Mouse (Mus musculus) C2C12 (cell line): Measurements from ENCODE around the gene Rfxank. TPM values are rescaled to one million over a fixed set of nuclear protein-coding genes. Genes with fewer than 3 reads are reported as not detected.

Source experiments
- H3K27me3 ChIP-seq: one replicate; pipeline ENCODE4 v1.6.1; 2011; ENCODE audit not compliant: control insufficient read depth, insufficient read depth, insufficient read length
- H3K36me3 ChIP-seq: one replicate; pipeline ENCODE4 v1.6.1; 2011; ENCODE audit not compliant: control insufficient read depth, insufficient read depth
- H3K4me3 ChIP-seq: one replicate; pipeline ENCODE4 v1.5.1; 2011; ENCODE audit warnings: mild to moderate bottlenecking, control low read depth; ENCODE audit not compliant: poor library complexity, insufficient read depth, severe bottlenecking
- H3K79me2 ChIP-seq: one replicate; pipeline ENCODE4 v1.6.1; 2011; ENCODE audit not compliant: control insufficient read depth, insufficient read depth
- H3K79me3 ChIP-seq: one replicate; pipeline ENCODE4 v1.6.1; 2011; ENCODE audit warnings: low read depth, control low read depth
- H3ac ChIP-seq: one replicate; pipeline ENCODE3; 2011; ENCODE audit warnings: low read depth; ENCODE audit not compliant: control insufficient read depth, insufficient read length
- CEBPB ChIP-seq: IDR thresholded peaks from one replicate; pipeline ENCODE4 v1.6.1; 2011; ENCODE audit warnings: low read depth, mild to moderate bottlenecking, control low read depth, moderate library complexity
- CTCF ChIP-seq: IDR thresholded peaks from one replicate; pipeline ENCODE4 v1.5.1; 2011; ENCODE audit not compliant: control insufficient read depth, insufficient read depth, insufficient read length
- FOSL1 ChIP-seq: IDR thresholded peaks from one replicate; pipeline ENCODE4 v1.8.0; 2011; ENCODE audit warnings: mild to moderate bottlenecking, low read length; ENCODE audit not compliant: poor library complexity, insufficient read depth, severe bottlenecking
- MAX ChIP-seq: IDR thresholded peaks from one replicate; pipeline ENCODE4 v1.6.1; 2011; ENCODE audit warnings: mild to moderate bottlenecking, control low read depth
- MYOD1 ChIP-seq: IDR thresholded peaks from one replicate; pipeline ENCODE4 v1.6.1; 2011; ENCODE audit warnings: low read depth; ENCODE audit not compliant: control insufficient read depth, insufficient read length
- MYOG ChIP-seq: IDR thresholded peaks from one replicate; pipeline ENCODE4 v1.6.1; 2011; ENCODE audit not compliant: control insufficient read depth, insufficient read length; ENCODE audit errors: extremely low read depth
- USF1 ChIP-seq: IDR thresholded peaks from one replicate; pipeline ENCODE4 v1.6.1; 2011; ENCODE audit warnings: low read depth, mild to moderate bottlenecking, control low read depth, moderate library complexity
- long read RNA-seq, 2 experiments: library from polyadenylated mRNA; unstranded; transcript quantifications; one replicate each; pipeline ENCODE4 v2.0.0; 2019 to 2020
- polyA plus RNA-seq: library from polyadenylated mRNA; unstranded; fragments of >200 nt; fragmentation: generic; extraction: Trizol; gene quantifications from one replicate; pipeline ENCODE4 v1.2.1, GENCODE M21; 2012; ENCODE audit warnings: missing spikeins

Gene Rfxank
- polyA plus RNA-seq = 7.9 TPM
- long read RNA-seq, experiment 1, transcript Rfxank-201 (9 exons, 3,609 nt) = major isoform, 10 of 14 reads
- long read RNA-seq, experiment 1, partial matches to known transcripts = 1 of 14 reads
- long read RNA-seq, experiment 1, other reads (novel, unspliced or antisense) = 1 of 14 reads
- long read RNA-seq, experiment 2, transcript Rfxank-201 (9 exons, 3,609 nt) = major isoform, 21 of 28 reads
- long read RNA-seq, experiment 2, partial matches to known transcripts = 0 of 28 reads
- long read RNA-seq, experiment 2, other reads (novel, unspliced or antisense) = 5 of 28 reads

GRCm38 (mm10) chr8:70139026-70139857 lies at the start of gene Rfxank, which contains the start of the genes Borcs8 and Mef2b:
TSS of gene Rfxank (minus strand) at chr8:70139154.
TSS of gene Borcs8 (plus strand) at chr8:70139499.
TSS of gene Mef2b (plus strand) at chr8:70139711.
- peak within 1 kb of the TSS; percentile 78 for H3K4me3 ChIP-seq
- peaks cover 9% of the 10 kb centered on the region for H3K36me3 ChIP-seq
- H3K79me2 ChIP-seq = peaks cover 13% of the 10 kb centered on the region
- no peaks in the 10 kb centered on the region for H3K27me3 ChIP-seq
- peaks cover 7% of the 10 kb centered on the region for H3K79me3 ChIP-seq
- TF ChIP-seq MYOD1 (no peak), MAX (peak; percentile 43), CTCF (no peak)
- H3ac ChIP-seq = peak within 1 kb of the TSS; percentile 93

GRCm38 (mm10) chr8:70188707-70189106 lies 49.8 kb upstream of the Rfxank start:
- Histone ChIP-seq H3ac (no peak overlapping the region), H3K27me3 (no peaks in the 10 kb centered on the region), H3K36me3 (no peaks in the 10 kb centered on the region), H3K4me3 (no peak overlapping the region), H3K79me3 (no peaks in the 10 kb centered on the region), H3K79me2 (no peaks in the 10 kb centered on the region)
- no peak for TF ChIP-seq MYOD1
- TF ChIP-seq USF1 = no peak
- TF ChIP-seq FOSL1 = no peak
- TF ChIP-seq CEBPB = no peak
- TF ChIP-seq CTCF = no peak
- no peak for TF ChIP-seq MAX
- no peak for TF ChIP-seq MYOG

- no peaks in the 10 kb centered on the region for H3K27me3 ChIP-seq
- no peak overlapping the region for H3ac ChIP-seq
- no peaks in the 10 kb centered on the region for H3K79me2 ChIP-seq
- peaks cover 8% of the 10 kb centered on the region for H3K36me3 ChIP-seq
- TF ChIP-seq CEBPB (no peak), MAX (no peak), CTCF (no peak), MYOG (no peak), MYOD1 (no peak), USF1 (no peak)
- no peak overlapping the region for H3K4me3 ChIP-seq
- no peaks in the 10 kb centered on the region for H3K79me3 ChIP-seq
These were observed 44.2 kb upstream of the Rfxank start for GRCm38 (mm10) chr8:70183194-70183593.

GRCm38 (mm10) chr8:70181903-70182252 lies 42.9 kb upstream of the Rfxank start:
- Histone ChIP-seq H3K36me3 (peaks cover 12% of the 10 kb centered on the region), H3K79me3 (no peaks in the 10 kb centered on the region), H3K27me3 (no peaks in the 10 kb centered on the region), H3K79me2 (no peaks in the 10 kb centered on the region), H3K4me3 (no peak overlapping the region), H3ac (no peak overlapping the region)
- TF ChIP-seq FOSL1 = no peak
- no peak for TF ChIP-seq MAX
- TF ChIP-seq MYOG = no peak

- Histone ChIP-seq H3ac (no peak overlapping the region), H3K27me3 (no peaks in the 10 kb centered on the region), H3K36me3 (peaks cover 12% of the 10 kb centered on the region), H3K79me3 (no peaks in the 10 kb centered on the region), H3K4me3 (no peak overlapping the region), H3K79me2 (no peaks in the 10 kb centered on the region)
- TF ChIP-seq FOSL1 = no peak
- no peak for TF ChIP-seq CTCF
- TF ChIP-seq CEBPB = no peak
- no peak for TF ChIP-seq USF1
- TF ChIP-seq MYOG = no peak
- TF ChIP-seq MAX = no peak
- no peak for TF ChIP-seq MYOD1
These were observed 42.4 kb upstream of the Rfxank start for GRCm38 (mm10) chr8:70181212-70181902.
